Mouse (Mus musculus) left cerebral cortex, adult 2 months (tissue): ENCODE measurements around the gene Klhl29. TPM values are rescaled to one million over a fixed set of nuclear protein-coding genes. Genes with fewer than 3 reads are reported as not detected.

Experiments used
- DNase-seq, 2 experiments: peaks; one replicate each; pipeline ENCODE4 v3.0.0; 2021 to 2022; ENCODE audit warnings: low spot score in 2 of 2, mixed read lengths in 1 of 2; ENCODE audit errors: extremely low spot score in 1 of 2
- H3K27ac ChIP-seq: fragments of 200-600 bp; 2 replicates; pipeline ENCODE4 v1.8.1; 2022
- H3K4me3 ChIP-seq: fragments of 200-600 bp; 2 replicates; pipeline ENCODE4 v1.8.1; 2022
- CTCF ChIP-seq: fragments of 200-600 bp; IDR thresholded peaks from 2 replicates; pipeline ENCODE4 v1.8.1; 2022; ENCODE audit warnings: antibody characterized with exemption, mild to moderate bottlenecking, moderate library complexity
- intact Hi-C: fragments of 180-260 bp; cut with DNase I; formaldehyde crosslinking; loops from one replicate; pipeline ENCODE4 v1.15.1; 2025
- total RNA-seq, 2 experiments: library from RNA; stranded (reverse); gene quantifications; 2 replicates each; pipeline ENCODE4 v1.2.3; 2021

Klhl29 gene
- total RNA-seq, 2 experiments from 2014 or later: 43.2 to 44.3 TPM

DNA sequence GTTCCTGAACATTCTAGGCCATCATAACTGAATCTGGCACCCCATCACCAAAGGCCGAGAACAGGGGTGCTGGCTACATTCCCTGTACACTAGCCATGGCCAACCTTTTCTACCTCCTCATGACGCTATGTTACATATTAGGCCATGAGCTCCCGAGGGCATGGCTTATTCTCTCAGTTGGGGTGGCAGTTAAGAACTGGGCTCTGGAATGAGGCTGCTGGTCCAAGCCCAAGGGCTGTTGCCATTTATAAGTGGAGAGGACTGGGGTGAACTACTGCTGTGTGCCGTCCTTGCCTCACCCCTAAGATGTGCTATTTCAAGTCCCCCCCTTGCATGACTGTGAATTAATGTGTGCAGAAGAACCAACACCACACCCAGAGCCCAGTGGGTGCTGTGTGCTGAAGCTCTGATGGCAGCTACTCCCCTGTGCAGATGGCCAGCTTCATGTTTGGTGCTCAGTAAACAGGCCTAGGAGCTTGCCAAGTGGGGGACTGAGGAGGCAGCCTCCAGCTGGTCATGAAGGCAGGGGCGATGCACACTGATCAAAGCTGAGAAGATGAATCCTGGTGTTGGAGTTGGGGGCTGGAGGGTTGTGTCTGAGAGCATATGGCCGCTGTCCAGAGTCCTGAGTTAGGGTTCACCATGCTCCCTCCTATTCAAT lies 218.3 kb downstream of the Klhl29 start:
- Histone ChIP-seq H3K4me3 (no peak overlapping the region), H3K27ac (peak overlapping the region; percentile 86)
- intact Hi-C loops: loop anchor here (2.0 to 10.0 kb wide), 3 partner anchors 85 to 1688 kb away; no protein-coding TSS in a partner anchor
- peak; percentile 43 to 61 for DNase-seq
- no peak for TF ChIP-seq CTCF

DNA sequence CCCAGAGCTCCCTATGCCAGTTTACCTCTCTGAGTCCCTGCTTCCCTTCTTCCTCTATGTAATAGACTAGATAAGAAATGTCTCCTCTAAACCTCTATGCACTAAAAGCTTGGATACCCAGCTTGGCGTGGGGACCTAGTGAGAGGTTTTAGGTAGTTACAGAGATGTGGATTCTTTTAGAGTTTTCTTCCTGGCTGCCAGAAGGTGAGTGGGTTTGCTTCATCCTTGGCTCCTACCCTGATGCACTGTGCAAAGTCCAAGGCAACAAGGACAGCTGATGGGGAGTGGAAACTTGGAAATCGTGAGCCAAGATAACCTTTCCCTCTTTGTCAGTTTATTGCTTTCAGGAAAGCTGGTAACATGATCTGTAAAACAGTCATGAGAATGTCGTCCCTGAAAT lies 220.3 kb downstream of the Klhl29 start:
- Histone ChIP-seq H3K27ac (peak overlapping the region; percentile 57), H3K4me3 (no peak overlapping the region)
- no peak for TF ChIP-seq CTCF
- no peak for DNase-seq
- intact Hi-C loops: loop anchor here (5.0 to 10.0 kb wide), 2 partner anchors 87 to 1690 kb away; no protein-coding TSS in a partner anchor

- no peak overlapping the region for H3K27ac ChIP-seq
Measured at GRCm38 (mm10) chr12:5151859-5152258, 223.6 kb downstream of the Klhl29 start.

DNA sequence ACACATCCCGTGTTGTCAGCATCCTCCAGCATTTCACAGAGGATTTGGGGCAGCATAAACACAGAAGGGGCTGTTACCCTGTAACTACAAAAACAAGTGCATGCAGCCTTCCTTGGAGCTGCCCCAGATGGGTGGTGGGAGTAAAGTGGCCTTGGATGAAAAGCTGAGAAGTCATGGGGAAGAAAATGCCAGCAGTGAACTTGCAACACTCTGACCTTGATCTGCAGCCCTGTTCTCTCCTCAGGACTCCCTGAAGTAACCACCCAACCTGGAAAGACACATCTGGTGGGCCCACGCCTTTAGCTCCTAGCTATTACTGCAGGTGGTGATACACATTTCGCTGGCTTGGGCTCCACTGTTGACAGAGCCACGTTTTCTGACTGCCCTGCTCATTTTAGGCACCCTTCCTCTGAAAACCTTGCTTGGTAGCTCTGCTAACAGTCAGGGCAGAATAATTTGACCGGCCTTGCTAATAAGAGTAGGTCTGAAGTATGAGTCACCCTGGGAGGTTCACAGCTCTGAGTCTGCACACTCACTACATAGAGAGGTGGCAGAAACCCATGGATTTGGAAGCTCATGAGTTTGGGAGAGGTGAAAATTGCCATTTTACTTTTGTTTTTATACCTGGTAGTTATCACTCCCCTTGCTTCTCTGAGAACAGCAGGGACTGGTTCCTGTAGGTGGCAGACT lies 228.0 kb downstream of the Klhl29 start:
- intact Hi-C loops: no loop called here
- DNase-seq: no peak
- Histone ChIP-seq H3K27ac (no peak overlapping the region), H3K4me3 (no peak overlapping the region)
- TF ChIP-seq CTCF: no peak; the same call in 1 of the 2 replicates

More at GRCm38 (mm10) chr12:5151859-5152258, 223.6 kb downstream of the Klhl29 start:
- intact Hi-C loops: loop anchor here (10.0 kb wide), 1 partner anchor 1693 kb away; no protein-coding TSS in a partner anchor
- TF ChIP-seq CTCF: peak; percentile 34
- H3K4me3 ChIP-seq: no peak overlapping the region
- no peak for DNase-seq

DNA sequence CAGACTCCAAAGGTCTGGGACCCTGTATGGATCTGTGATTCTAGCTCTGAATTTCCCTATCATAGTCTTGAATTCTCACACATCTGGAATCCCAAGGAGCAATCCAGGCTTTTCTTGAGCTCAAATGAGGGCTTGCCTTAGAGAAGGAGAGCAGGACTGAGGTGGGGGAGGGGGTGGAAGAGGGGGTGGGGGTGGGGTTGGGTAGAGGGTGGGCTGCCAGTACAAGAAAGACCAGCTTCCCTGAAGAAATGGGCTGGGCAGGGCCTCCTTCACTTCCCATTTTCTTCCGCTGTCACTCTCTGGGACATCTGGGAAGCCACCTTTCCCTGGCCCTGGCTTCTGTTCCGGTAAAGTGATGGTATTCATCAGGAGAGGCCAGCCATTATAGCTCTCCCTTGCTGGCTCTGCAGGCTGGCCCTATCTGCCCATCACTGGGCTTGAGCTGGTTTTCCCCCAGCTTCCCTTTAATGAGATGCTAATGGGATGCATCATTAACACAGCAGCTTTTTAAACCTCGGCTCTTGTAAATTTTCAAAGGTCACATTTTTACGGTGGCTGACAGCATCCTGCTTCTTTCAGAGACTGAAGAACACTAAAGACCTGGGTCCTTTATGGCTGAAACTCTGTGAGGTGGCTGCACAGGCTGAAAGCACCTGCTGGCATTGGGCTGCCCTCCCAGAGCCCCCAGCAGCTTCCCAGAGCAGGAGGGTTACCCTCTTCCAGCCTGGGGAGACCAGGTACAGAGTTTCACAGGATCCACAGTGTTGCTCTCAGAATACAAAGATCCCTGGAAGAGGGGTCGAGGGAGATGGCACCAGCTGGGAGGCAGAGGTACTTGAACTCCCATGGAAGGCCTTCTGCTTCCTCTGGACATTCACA lies 231.3 kb downstream of the Klhl29 start:
- no peak for TF ChIP-seq CTCF
- H3K27ac ChIP-seq: peak overlapping the region; percentile 32
- intact Hi-C loops: loop anchor here (5.0 kb wide), 3 partner anchors 213 to 308 kb away; partner anchors contain the start of gene Klhl29
- H3K4me3 ChIP-seq: no peak overlapping the region
- no peak for DNase-seq

DNA sequence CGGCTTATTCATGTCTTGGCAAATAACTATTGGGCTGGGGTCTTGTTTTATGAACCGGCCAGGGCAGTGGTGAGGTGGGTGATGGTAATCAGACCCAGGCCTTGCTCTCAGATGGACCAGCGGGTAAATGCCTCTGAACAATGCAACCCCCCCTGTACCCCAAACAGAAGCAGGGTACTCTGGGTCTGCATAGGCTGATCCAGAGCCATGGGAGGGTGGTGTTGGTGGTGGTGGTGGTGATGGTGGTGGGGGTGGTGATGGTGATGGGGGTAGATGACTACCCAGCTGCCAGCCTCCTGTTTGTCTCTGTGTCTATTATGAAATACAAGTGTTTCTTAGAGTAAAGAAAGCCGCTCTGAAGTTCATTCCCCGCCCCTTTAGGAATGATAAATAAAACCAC lies 232.3 kb downstream of the Klhl29 start:
- Histone ChIP-seq H3K4me3 (no peak overlapping the region), H3K27ac (peak overlapping the region; percentile 32)
- no peak for TF ChIP-seq CTCF
- no peak for DNase-seq
- intact Hi-C loops: loop anchor here (5.0 kb wide), 3 partner anchors 214 to 309 kb away; partner anchors contain the start of gene Klhl29

- DNase-seq: peak; percentile 83 to 87
- H3K4me3 ChIP-seq: no peak overlapping the region
- peak overlapping the region; percentile 6; the same call in 1 of the 2 replicates for H3K27ac ChIP-seq
- peak; percentile 91 for TF ChIP-seq CTCF
- intact Hi-C loops: loop anchor here (5.0 kb wide), 3 partner anchors 215 to 310 kb away; partner anchors contain the start of gene Klhl29
Measured at GRCm38 (mm10) chr12:5142776-5143175, 232.7 kb downstream of the Klhl29 start.

- DNase-seq: no peak
- peak; percentile 47 for TF ChIP-seq CTCF
- intact Hi-C loops: loop anchor here (5.0 kb wide), 3 partner anchors 216 to 311 kb away; partner anchors contain the start of gene Klhl29
Measured at GRCm38 (mm10) chr12:5141040-5141439, 234.4 kb downstream of the Klhl29 start.

GRCm38 (mm10) chr12:5139302-5139701 lies 236.2 kb downstream of the Klhl29 start:
- no peak for DNase-seq
- Histone ChIP-seq H3K4me3 (no peak overlapping the region), H3K27ac (peak overlapping the region; percentile 21)
- TF ChIP-seq CTCF: no peak
- intact Hi-C loops: loop anchor here (2.0 kb wide), 1 partner anchor 111 kb away; no protein-coding TSS in a partner anchor

More at GRCm38 (mm10) chr12:5141040-5141439, 234.4 kb downstream of the Klhl29 start:
- no peak overlapping the region for H3K4me3 ChIP-seq
- H3K27ac ChIP-seq: no peak overlapping the region; the same call in 1 of the 2 replicates

- H3K4me3 ChIP-seq: no peak overlapping the region
- TF ChIP-seq CTCF: peak; percentile 89
- DNase-seq: peak; percentile 51 to 61
- no peak overlapping the region for H3K27ac ChIP-seq
- intact Hi-C loops: no loop called here
Measured at GRCm38 (mm10) chr12:5136300-5136699, 239.2 kb downstream of the Klhl29 start.

DNA sequence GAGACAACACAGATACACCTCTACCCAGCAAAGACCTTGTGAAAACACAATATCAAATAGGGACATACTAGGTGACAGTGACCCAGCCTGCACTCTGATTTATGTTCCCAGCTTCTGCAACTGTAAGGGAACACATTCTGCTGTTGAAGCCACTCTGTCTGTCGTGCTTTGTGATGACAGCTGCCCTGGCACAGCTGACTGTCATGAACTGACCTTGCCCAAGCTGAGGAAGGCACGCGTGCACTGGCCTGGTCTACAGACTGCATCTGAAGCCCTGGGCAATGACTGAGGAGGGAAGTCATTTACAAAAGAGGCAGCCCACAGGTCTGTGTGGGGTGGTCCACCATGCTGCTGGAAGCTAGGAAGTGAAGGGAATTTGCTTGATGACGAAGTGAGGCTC lies 246.3 kb downstream of the Klhl29 start:
- Histone ChIP-seq H3K27ac (no peak overlapping the region), H3K4me3 (no peak overlapping the region)
- no peak for TF ChIP-seq CTCF
- no peak for DNase-seq
- intact Hi-C loops: no loop called here
